Mouse (Mus musculus): Measurements from ENCODE around the gene Plekhs1.

The Plekhs1 gene

DNA sequence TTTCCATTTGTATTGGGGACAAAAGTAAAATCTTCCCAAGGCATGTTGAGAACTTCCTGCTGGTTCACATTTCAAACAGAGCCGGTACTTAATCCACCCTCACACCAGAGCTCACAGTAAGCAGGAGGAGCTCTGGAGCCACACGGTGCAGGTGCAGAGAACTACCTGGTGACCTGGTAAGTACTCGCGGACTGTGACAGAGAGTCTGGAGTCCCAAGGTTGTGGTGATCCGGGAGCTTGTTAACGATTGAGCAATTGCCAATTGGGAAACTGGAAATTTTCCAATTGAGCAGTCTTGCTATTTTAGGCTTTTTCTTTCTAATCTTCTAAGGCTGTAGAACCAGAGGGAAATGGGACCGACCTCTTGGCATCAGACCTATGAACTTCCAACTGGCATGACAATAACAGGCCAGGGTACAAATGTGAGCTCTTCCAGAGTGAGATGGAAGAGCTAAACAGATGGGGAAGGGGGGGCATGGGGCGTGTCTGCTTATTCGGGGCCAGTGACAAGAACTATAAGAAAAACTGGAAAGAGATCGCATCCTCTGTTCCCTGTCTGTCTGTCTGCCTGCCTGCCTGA is at the start of gene Plekhs1:
TSS of gene Plekhs1 (plus strand) at position 119 of the 580 bp plus-strand sequence.
- DNase-seq, result no peak

DNA sequence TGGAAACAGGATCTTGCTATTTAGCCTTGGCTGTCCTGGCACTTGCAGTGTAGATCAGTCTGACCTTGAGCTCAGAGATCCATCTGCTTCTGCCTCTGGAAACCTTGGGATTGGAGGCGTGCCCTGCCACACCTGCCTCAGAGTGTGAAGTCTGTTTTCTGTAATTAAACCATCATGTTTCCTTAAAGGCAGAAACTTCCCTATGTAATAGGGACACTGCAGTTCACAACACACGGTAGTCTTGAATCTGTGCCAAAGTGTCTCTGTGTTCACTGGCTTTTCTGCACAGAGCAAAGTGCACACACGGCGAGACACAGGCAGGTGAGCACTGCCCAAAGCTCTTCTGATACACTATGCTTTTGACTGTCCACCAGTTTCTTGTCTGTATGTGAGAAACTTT is 43.0 kb upstream of the Plekhs1 start:
- no peak for DNase-seq

DNA sequence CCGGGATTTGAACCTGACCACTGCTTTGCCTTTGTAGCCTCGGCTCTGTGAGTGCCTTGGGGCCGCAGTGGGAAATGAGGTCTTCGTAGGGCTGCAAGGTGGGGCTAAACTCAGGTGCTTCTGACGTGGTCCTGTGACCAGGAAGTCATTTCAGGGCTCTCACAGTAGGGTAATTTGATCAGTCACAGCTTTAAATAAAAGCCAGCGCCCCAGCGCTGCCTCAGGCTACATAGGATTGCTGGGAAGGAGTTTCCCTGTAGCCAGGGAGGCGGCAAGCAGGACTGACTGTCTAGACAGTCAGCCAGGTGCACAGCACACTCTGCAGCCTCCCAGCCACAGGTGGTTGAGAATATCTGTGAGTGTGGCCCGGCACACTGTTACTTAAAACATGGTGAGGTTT is 42.0 kb upstream of the Plekhs1 start:
- DNase-seq, result no peak

DNA sequence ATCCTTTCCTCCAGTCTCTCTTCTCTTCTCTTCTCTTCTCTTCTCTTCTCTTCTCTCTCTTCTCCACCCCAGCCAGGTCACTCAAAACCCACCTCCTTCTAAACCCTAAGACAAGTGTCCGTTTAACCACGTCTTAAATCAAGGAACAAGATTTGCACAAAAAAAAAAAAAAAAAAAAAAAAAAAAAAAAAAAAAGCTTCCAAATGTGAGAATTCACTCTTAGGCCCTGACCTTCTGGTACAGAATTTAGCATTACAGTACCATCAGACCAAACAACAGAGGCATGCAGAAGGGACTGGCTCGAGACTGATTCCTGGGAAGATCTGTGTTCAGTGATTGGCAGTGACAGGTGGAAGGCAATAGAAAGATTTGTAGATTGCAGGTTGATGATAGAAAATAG is 41.1 kb upstream of the Plekhs1 start:
- DNase-seq, result no peak

DNA sequence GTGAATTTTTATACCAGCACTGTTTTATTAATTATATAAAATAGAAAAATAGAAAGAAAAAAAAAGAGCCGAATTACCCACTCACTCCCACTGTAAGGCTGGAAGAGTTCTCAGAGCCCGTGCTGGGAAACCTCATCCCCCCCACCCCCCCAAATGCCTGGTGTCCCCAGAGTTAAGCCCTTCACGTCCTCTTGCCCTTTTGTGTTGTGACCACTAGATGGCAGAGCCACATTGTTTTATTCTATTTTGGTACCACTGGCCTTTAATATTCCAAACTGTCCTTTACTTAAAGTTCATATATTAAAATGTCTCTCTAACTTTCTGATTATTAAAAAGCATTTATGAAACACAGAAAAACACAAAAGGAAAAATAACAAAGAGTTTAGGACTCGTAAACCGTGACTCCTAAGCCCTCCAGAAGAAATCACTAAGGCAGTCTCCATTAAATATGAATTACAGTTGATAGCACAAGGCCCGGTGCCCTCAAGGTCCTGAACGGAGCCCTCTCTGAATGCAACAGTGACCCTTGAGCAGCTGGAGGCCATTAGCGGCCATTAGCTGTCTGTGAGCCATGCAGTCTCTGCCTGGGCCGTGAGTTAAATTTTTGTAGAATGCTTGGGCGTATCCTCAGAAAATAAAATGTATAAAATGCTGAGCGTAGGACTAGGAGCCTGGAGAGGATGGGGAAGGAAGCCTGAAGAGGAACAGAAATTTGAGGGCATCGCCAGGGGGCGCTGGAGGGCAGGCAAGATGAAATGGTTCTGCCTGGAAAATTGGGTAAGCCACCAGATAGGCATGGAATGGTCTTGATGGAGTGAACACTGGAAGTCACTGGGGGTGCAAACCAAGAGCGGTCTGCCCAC is 38.7 kb upstream of the Plekhs1 start:
- DNase-seq, result peak; percentile 89

DNA sequence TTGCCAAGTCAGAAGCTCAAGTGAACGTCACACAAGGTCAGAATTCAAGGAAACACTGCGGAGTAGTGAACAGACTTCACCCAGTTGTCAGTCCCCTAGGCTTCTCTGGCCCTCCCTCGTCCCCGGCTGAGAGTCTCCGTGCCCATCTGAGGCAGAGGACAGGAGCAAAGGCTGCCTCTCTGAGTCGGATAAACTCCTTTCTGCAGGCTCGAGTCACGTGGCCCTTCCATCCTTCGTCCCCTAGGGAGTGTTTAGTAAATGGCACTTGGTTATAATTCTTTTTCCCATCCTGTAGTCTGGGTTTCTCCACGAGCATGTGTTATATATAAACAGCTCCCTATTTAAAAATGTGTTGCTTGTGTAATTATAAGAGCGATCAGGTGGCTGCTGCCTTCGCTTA is 38.1 kb upstream of the Plekhs1 start:
- DNase-seq, result no peak

DNA sequence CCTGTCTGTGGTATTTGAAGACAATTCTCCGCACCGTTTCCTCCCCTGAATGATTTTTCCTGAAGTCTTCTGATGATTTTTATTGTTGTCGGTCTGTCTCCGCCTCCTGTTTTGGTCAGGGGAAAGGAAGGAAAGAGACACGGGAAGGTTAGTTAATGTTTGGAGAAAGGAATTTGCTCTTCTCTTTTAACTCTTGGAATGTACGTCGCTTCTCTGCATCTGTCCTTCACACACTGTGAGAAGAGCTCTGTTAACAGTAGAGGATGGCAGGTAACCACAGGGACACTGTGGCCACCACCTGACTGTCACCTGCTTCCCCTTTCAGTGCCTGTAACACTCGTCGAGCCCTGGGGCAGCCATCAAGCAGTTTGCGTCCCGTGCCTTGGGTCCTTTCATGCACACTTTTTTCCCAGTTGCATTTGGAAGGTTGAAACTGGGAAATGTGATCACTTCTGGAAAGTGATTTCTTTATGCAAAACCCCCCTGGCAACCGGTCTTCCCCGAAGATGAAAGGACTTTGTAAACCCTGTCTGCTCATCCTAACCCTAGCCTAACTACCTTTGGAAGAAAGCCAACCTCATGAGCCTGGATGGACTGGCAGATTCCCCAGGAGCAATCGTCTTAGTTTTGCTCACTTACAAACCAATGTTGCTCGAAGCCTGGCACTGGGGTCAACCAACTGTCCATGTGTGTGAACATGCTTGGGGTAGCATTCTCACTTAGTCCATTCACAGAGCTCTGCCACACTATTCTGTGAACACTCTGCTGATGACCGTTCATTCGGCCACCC is 36.6 kb upstream of the Plekhs1 start:
- peak; percentile 48 for DNase-seq

DNA sequence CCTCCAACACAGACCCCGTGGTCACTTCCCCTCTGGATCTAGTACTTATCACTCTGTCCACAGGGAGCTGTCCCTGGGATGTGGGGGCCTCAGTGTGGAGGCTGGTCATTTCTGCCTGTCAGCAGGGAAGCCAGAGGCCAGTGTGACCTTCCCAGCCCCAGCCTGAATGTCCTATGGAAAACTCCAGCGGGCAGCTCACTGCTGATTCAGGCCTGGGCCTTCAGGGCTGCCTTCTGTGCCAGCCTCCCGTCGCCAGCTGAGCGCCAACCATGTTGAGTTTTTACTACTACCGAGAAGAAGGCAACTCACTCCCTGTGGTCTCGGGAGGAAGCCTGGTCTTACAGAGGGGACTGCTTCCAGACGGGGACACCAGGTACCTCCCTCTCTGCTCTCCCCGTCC is 35.9 kb upstream of the Plekhs1 start:
- peak; percentile 14 for DNase-seq

DNA sequence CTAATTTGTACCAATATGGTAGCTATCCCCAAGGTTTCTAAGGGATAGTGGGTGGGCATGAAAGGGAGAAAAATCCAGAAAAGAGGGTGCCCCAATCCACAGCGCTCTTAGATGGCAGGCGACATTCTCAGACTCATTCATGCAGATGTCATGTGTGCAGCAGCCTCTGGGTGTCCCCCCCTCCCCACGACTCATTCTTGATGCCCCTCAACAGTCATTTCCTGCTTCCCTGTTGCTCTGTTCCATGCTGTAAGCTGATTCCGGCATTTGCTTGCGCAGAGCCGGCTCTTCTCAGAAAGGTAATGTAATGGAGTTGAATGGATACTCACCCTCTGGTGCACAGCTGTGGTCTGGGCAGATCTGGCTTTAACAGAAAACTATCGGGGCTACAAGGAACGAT is 31.1 kb upstream of the Plekhs1 start:
- DNase-seq, result peak; percentile 28

DNA sequence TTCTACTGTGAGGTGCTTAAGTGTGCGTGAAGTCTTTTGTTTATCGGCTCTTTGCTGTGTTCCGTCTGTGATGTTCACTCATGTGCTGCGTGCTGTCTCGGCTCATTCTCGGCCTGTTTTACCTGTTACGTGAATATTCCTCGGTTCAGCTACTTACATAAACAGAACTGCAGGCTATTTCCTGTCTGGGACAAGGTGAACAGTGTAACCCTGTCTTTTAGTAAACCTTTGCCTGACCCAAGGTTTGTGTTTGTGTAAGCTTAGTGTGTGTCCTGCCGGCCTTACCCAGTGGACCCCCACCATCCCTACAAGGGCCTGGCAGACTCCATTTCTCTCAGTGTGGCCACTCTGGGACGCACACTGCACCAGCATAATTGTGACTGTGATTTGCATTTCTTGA is 28.7 kb upstream of the Plekhs1 start:
- DNase-seq, result no peak

DNA sequence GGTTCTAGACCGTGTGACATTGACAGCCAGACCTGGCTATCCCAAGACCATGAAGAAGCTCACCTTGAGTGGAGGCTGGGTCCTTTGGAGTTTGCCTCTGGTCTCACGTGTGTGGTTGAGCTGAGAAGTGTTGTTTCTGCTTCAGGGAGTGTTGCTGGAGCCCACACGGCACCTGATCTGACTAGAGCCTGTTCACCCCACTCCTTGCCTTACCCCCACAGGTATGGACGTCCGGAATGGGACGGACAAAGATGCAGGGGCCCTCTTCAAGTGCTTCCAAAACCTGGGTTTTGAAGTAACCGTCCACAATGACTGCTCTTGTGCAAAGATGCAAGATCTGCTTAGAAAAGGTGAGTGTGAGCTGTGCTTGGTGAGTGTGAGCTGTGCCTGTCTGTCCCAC is 27.9 kb upstream of the Plekhs1 start:
- no peak for DNase-seq

DNA sequence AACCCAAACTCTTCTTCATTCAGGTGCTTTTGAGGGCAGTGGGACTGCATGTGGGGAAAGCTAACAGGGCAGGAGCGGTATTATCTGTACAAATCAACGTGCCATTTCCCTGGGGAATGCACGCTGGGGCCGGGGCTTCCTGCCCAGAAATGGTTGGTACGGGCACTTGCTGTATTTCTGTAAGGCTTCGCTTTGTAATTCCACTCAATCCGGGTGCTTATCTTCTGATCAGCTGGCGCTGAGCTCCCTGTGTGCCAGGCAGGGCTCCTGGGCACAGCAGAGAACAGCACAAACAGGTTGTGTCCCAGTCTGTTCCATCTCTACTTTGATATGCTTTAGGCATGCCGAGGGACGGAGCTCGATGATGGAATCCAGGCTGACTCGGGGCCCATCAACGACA is 25.1 kb upstream of the Plekhs1 start:
- no peak for DNase-seq

DNA sequence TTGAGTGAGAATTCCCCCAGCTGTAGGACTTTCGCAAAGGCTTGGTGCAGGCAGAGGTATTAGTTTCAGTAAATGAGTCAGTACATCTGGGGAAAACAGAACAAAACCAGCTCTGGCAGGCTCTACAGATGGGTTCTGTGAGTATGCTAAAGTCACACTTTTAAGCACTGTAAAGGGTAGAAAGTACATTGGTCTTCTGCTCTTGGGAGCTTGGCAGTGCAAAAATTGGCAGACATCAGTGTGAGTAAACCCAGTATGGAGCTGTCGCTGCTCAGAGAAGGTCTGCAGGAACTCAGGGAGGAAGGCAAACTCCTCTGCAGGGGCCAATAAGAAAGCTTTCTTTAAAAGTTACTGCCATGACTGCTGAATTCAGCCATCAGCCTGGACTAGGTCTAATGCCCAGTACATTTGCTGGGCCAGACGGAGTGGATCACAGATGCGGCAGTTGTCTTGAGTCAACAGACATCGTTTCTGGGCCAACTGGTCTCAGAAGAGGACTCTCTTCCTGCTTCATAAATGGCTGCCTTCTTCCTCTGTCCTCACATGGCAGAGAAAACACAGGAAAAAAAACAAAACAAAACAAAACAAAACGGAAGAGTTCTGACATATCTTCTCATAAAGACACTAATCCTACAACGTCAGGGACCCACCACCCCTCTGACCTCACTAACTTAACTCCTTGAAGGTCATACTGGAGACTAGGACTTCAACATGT is 22.9 kb upstream of the Plekhs1 start:
- no peak for DNase-seq

DNA sequence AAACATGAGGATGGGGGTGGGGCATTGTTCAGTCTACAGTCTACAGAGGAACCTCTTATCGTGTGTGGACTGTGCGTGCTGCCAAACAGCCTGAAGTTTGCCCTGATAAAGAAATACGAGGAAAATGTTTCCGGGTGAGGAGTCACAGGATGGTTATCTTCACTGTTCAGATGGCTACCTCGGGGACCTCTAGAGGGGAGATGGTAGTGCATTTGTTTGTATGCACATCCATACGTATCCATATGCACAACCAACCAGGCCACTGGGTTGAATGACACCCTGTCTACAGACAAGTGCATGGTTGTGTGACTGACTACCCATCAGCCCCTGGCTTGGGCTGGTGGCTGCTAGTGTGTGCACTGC is 22.4 kb upstream of the Plekhs1 start:
- DNase-seq, result no peak

DNA sequence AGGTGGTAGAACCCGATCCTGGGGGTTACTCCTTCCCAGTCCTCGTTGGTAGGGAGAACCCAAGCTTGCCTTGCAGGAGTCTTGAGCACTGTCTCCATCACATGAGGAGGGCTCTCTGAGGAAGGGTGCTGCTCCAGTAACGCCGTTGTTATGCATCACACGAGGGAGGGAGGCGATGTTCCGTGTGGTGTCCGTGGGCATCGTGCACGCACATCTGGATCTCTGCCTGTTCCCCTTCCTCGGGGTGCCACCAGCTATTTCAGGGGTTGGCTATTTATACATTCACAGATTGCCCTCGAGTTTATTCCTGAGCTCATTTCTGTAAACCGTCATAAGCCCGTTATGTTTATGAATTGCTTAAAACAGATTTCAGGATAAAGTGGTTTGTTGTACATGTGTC is 18.0 kb upstream of the Plekhs1 start:
- DNase-seq, result no peak

DNA sequence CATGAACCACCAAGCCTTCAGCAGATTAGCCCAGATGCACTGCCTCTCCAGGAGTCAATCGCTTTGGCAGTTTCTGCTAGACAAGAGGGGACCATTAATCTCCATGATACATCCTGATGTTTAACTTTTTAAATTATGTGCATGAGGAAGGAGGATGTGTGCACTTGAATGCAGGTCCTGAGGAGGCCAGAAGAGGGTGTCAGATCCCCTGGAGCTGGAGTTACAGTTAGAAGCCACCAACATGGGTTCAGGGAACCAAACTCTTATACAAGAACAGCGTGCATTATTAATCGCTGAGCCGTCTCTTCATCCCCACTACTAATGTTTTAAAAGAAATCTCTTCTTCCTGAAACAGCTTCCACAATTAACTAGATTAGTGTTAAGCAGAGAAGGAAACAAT is 12.7 kb upstream of the Plekhs1 start:
- DNase-seq, result no peak

DNA sequence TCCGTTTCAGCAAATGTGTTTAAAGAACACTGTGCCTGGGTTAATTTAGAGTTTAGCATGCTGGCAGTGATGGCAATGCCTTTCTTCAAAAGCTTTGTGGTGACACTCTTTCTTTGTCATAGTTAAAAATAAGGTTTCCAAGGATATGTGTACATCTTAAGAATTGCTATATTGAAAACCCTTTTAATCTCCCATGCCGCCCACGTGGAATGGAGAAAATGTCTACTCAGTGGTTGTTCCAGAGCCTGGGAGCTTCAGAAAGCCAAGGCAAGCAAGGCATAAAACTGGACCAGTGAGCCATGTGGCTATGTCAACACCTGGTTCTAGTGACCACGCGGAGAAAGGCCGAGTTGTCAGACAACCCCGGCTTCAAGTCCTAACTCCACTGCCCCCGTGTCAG is 11.9 kb upstream of the Plekhs1 start:
- DNase-seq, result no peak

DNA sequence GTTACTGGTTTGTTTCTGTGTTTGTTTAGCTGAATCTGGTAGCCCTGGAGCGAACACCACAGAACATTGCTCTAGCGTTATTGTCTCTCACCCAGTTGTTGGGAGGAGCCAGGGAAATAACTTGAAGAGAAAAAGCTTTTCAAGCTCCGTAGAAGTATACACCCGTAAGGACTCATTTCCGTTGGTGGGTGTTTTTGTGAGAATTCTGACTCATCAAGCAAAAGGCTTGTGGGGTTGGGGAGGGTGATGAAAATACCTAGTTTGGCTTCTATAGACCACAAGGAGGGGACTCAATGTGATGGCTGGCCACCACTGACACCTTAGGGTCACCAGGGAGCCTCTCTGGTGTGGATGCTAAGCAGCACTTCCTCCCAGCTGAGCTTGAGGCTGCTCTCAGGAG is 10.5 kb upstream of the Plekhs1 start:
- DNase-seq, result no peak

DNA sequence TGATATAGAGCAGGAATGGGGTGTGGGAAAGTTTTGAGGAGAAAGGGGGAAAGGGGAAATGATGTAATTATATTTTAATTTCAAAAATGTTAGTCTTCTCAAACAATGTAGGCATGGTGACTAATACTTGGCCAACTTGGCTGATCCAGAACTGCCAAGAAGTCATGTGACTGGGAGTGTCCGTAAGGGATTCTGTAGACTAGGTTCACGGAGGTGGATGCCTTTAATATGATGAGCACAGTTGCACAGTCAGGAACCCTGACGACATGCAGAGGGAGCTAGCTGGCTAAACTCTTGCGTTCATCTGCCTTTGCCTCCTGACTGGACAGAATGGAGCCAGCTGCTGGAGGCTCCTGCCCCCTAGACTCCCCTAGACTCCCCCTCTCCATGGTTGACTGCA is 9.6 kb upstream of the Plekhs1 start:
- DNase-seq, result no peak

DNA sequence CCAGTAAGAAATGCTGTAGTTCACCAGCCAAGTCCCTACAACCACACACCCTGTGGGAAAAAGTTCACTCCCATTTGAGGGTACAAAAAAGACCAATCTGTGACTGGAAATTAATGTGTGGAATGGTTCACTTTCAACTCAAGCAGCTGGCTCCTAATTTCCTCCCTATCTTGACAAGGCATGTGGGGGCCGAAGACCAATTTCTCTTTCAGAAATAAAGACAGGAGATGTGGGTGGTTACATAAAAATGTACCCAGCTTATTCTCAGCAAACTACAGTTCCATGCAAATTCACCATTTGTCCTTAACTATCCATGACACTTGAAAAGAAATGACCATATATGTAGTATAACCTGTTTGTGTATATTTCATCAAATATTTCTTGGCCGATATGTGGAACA is 9.0 kb upstream of the Plekhs1 start:
- DNase-seq, result no peak

DNA sequence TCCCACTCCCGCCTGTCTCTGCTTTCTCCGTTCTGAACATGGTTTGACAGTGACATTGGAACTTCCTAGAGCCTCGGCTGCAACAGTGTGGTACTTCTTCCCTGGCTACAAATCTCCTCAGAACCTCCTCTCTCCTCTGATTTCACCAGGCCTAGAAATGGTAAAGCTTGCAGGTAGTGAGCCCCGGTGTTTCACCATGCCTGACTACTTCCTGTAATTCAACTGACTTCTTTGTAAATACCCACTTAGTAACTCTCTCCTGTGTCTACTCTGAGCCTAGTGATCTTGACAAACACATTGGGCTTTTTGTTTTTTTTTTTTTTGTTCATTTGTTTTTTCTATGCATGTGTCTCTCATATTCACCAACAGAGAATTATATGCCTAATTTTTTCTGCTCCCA is 6.6 kb upstream of the Plekhs1 start:
- no peak for DNase-seq

DNA sequence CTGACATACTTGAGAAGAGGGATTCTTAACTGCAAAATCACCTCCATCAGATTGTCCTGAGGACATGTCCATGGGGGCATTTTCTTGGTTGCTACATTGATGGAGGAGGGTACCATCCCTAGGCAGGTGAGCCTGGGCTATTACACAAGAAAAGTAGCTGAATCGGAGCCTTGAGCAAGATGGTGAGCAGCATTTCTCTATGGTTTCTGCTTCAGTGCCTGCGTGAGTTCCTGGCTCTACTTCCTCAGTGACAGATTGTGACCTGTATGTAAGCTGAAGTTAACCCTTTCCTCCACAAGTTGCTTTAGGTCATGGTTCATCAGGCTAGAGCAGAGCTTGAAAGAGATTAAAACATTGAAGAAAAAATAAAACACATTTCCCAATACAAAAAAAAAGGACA is 6.1 kb upstream of the Plekhs1 start:
- DNase-seq, result peak; percentile 65

DNA sequence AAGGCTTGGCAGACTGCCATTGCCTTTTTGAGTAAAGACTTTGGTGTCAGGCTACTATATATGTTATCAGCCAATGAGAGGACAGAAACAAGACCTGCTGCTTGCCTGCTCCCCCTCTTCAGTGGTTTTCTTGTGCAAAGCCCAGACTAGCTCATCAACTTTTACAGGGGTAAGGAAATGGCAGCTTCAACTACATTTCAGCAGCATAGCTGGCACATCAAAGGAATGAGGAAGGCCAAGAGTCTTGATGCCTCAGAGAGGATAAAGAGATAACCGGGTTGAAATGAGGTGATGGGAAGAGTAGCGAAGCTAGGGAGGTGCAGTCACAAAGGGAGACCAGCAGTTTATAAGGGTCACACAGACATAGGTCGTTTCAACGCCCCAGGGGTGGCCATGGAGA is 3.9 kb upstream of the Plekhs1 start:
- DNase-seq, result no peak
